Comparison of ENCODE assay signal across 29 mouse cellular contexts in genomic region chr2:11965374-11965773, GRCm38 (mm10).
DNase-seq lines count a peak whose midpoint lies in the region; ATAC-seq lines count a peak whose summit lies in the region.
"Had no signal": no experiment of that assay in that cellular context is flagged by ENCODE, and none has a peak within 500 bp of the region (broad histone marks: within the 10 kb centered on the region; RNA-seq: fewer than 3 reads in every experiment).

No protein-coding gene starts in this region.

- H3K27me3 ChIP-seq in embryonic facial prominence, embryonic 14.5 days (replicated peaks; ENCODE audit: control insufficient read depth, insufficient read depth, low read length): no peaks in the 10 kb centered on the region
- no peaks in the 10 kb centered on the region for H3K27me3 ChIP-seq in limb, embryonic 13.5 days
- no peaks in the 10 kb centered on the region for H3K27me3 ChIP-seq in kidney, embryonic 14.5 days (ENCODE audit: control insufficient read depth, insufficient read depth, low read length)
- H3K27me3 ChIP-seq: embryonic facial prominence, embryonic 12.5 days; forebrain, embryonic 12.5 days; heart, embryonic 15.5 days; liver, embryonic 12.5 days; stomach, embryonic 15.5 days had no signal

- ATAC-seq in embryonic facial prominence, embryonic 14.5 days (ENCODE audit: low read depth): no peak
- peak; percentile 64; the same call in 1 of the 2 replicates for ATAC-seq in limb, embryonic 13.5 days (ENCODE audit: low FRiP score, low read depth)
- no peak for ATAC-seq in kidney, embryonic 14.5 days (ENCODE audit: low FRiP score, low TSS enrichment)
- ATAC-seq: inflammation-experienced regulatory T-cells, adult 6 months; liver, embryonic 12.5 days had no signal

- H3K4me3 ChIP-seq in embryonic facial prominence, embryonic 14.5 days (ENCODE audit: low read depth, low read length): no peak overlapping the region
- no peak overlapping the region for H3K4me3 ChIP-seq in limb, embryonic 13.5 days
- H3K4me3 ChIP-seq in kidney, embryonic 14.5 days (ENCODE audit: low read length): no peak overlapping the region
- H3K4me3 ChIP-seq: embryonic facial prominence, embryonic 12.5 days; erythroblast, embryonic 14.5 days; forebrain, embryonic 12.5 days; gastrocnemius, adult 2 months; heart, embryonic 15.5 days; left cerebral cortex, adult 2 months; liver, embryonic 12.5 days; stomach, embryonic 15.5 days had no signal

- 14% methylated on average over 3 of the region's 3 CpGs for WGBS in embryonic facial prominence, embryonic 14.5 days
- 9% methylated on average over 3 of the region's 3 CpGs for WGBS in limb, embryonic 13.5 days
- WGBS in kidney, embryonic 14.5 days: 31% methylated on average over 3 of the region's 3 CpGs

- H3K36me3 ChIP-seq in embryonic facial prominence, embryonic 14.5 days (ENCODE audit: control insufficient read depth, insufficient read depth, low read length): no peaks in the 10 kb centered on the region
- no peaks in the 10 kb centered on the region for H3K36me3 ChIP-seq in limb, embryonic 13.5 days
- no peaks in the 10 kb centered on the region for H3K36me3 ChIP-seq in kidney, embryonic 14.5 days (ENCODE audit: control insufficient read depth, insufficient read depth, low read length)
- H3K36me3 ChIP-seq: embryonic facial prominence, embryonic 12.5 days; forebrain, embryonic 12.5 days; heart, embryonic 15.5 days; liver, embryonic 12.5 days; stomach, embryonic 15.5 days had no signal

- no peaks in the 10 kb centered on the region for H3K4me1 ChIP-seq in embryonic facial prominence, embryonic 14.5 days (ENCODE audit: control insufficient read depth, insufficient read depth, low read length)
- no peaks in the 10 kb centered on the region for H3K4me1 ChIP-seq in limb, embryonic 13.5 days
- H3K4me1 ChIP-seq in kidney, embryonic 14.5 days (ENCODE audit: control insufficient read depth, insufficient read depth, low read length): no peaks in the 10 kb centered on the region
- H3K4me1 ChIP-seq: embryonic facial prominence, embryonic 12.5 days; forebrain, embryonic 12.5 days; heart, embryonic 15.5 days; liver, embryonic 12.5 days; stomach, embryonic 15.5 days had no signal

- H3K9me3 ChIP-seq in embryonic facial prominence, embryonic 14.5 days (ENCODE audit: control insufficient read depth, low read length): no peaks in the 10 kb centered on the region
- H3K9me3 ChIP-seq in limb, embryonic 13.5 days: no peaks in the 10 kb centered on the region
- H3K9me3 ChIP-seq in kidney, embryonic 14.5 days (ENCODE audit: control insufficient read depth, low read length): no peaks in the 10 kb centered on the region
- H3K9me3 ChIP-seq: embryonic facial prominence, embryonic 12.5 days; forebrain, embryonic 12.5 days; heart, embryonic 15.5 days; liver, embryonic 12.5 days; stomach, embryonic 15.5 days had no signal

- no peak overlapping the region for H3K27ac ChIP-seq in embryonic facial prominence, embryonic 14.5 days (replicated peaks; ENCODE audit: low read depth, low read length)
- no peak overlapping the region for H3K27ac ChIP-seq in limb, embryonic 13.5 days
- no peak overlapping the region for H3K27ac ChIP-seq in kidney, embryonic 14.5 days (ENCODE audit: low read depth, low read length)
- H3K27ac ChIP-seq: embryonic facial prominence, embryonic 12.5 days; forebrain, embryonic 12.5 days; gastrocnemius, adult 2 months; heart, embryonic 15.5 days; left cerebral cortex, adult 2 months; liver, embryonic 12.5 days; stomach, embryonic 15.5 days had no signal

- no peak overlapping the region for H3K9ac ChIP-seq in embryonic facial prominence, embryonic 14.5 days (ENCODE audit: low read depth, low read length)
- no peak overlapping the region for H3K9ac ChIP-seq in limb, embryonic 13.5 days
- H3K9ac ChIP-seq in kidney, embryonic 14.5 days (ENCODE audit: low read depth, low read length): no peak overlapping the region
- H3K9ac ChIP-seq: embryonic facial prominence, embryonic 12.5 days; forebrain, embryonic 12.5 days; heart, embryonic 15.5 days; liver, embryonic 12.5 days; stomach, embryonic 15.5 days had no signal

- no peak overlapping the region for H3K4me2 ChIP-seq in embryonic facial prominence, embryonic 14.5 days (ENCODE audit: low read depth, low read length)
- no peak overlapping the region for H3K4me2 ChIP-seq in limb, embryonic 13.5 days (replicated peaks)
- no peak overlapping the region for H3K4me2 ChIP-seq in kidney, embryonic 14.5 days (replicated peaks; ENCODE audit: low read depth, low read length)
- H3K4me2 ChIP-seq: embryonic facial prominence, embryonic 12.5 days; forebrain, embryonic 12.5 days; heart, embryonic 15.5 days; liver, embryonic 12.5 days; midbrain, embryonic 11.5 days; stomach, embryonic 15.5 days had no signal

- DNase-seq in 3T3-L1 (ENCODE audit: low read depth, low spot score): peak; percentile 21
- peak; percentile 64 for DNase-seq in embryo, embryonic 10 days (ENCODE audit: low spot score)
- DNase-seq in embryonic facial prominence, embryonic 14.5 days (ENCODE audit: low spot score): peak; percentile 25
- no peak for DNase-seq in T-cell, adult 2 months (ENCODE audit: low spot score)
- DNase-seq in ovary, adult 18-20 months (ENCODE audit: low spot score): no peak
- DNase-seq: adrenal gland, postnatal 14 days; cerebellum, adult 2 months; cerebellum, postnatal 25 days; gastrocnemius, adult 2 months; heart, postnatal 36 days; kidney, adult 18-20 months; kidney, postnatal 14 days; layer of hippocampus, adult 9-11 months; lung, adult 18-20 months; lung, postnatal 10 days; right cerebral cortex, adult 18-20 months; right cerebral cortex, postnatal 4 days; thymus, postnatal 4 days had no signal

Comparison
In these comparisons a context has a peak if more than half of its experiments do, and no peak if none do; other contexts are left out.
1. DNase-seq: peak in 3T3-L1 (single experiment), embryo, embryonic 10 days (single experiment) and embryonic facial prominence, embryonic 14.5 days (single experiment); none in T-cell, adult 2 months (single experiment) and ovary, adult 18-20 months (single experiment).